12 mouse cellular contexts compared by ENCODE assay signal in the genomic region with DNA sequence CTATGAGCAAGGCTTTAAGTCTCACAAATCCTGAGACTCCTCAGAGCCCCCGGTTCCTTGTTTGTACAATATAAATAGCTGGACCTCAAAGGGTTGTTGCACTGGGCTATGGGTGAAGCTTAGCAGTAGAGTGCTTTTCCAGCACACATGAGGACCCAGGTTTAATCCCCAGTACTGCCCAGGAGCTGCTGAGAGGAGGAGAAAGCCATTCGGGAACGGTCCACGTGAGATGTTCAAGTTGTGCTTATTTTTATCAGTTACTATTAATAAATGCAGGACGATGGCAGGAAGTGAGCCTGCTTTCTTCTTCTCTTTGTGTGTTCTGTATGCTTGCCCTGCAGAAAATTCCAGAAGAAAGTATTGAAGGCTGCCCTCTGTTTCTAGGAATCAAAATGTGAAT.
"Had no signal": no experiment of that assay in that cellular context is flagged by ENCODE, and none has a peak within 500 bp of the region (broad histone marks: within the 10 kb centered on the region; RNA-seq: fewer than 3 reads in every experiment).

No protein-coding gene starts in this region.

- DNase-seq: kidney, postnatal 10 days; kidney, postnatal 4 days; lung, adult 18-20 months; midbrain, embryonic 14.5 days; right cerebral cortex, adult 18-20 months; right cerebral cortex, postnatal 25 days; thymus, postnatal 36 days had no signal

- H3K27ac ChIP-seq: limb, embryonic 13.5 days; liver, embryonic 14.5 days; neural tube, embryonic 15.5 days had no signal

- H3K4me1 ChIP-seq: neural tube, embryonic 15.5 days had no signal

- H3K36me3 ChIP-seq: limb, embryonic 13.5 days; neural tube, embryonic 15.5 days had no signal

- H3K4me2 ChIP-seq: limb, embryonic 13.5 days; neural tube, embryonic 15.5 days had no signal

- H3K9me3 ChIP-seq: limb, embryonic 13.5 days; neural tube, embryonic 15.5 days had no signal

- H3K4me3 ChIP-seq: layer of hippocampus, adult 2 months; limb, embryonic 13.5 days; myocyte; neural tube, embryonic 15.5 days had no signal

- H3K9ac ChIP-seq: limb, embryonic 13.5 days; liver, embryonic 14.5 days; neural tube, embryonic 15.5 days had no signal

- H3K27me3 ChIP-seq: neural tube, embryonic 15.5 days had no signal
